Mouse (Mus musculus) megakaryocyte, embryonic 14.5 days (primary cell): ENCODE measurements around the gene Apol9a.
"Not testable (repeated sequence)": the region's sequence is repeated elsewhere in the genome, so short reads cannot be mapped to it uniquely, and the experiment has no call there.

Experiments used
- FLI1 ChIP-seq: IDR thresholded peaks from 2 replicates; pipeline ENCODE4 v1.6.1; 2012; ENCODE audit warnings: low read length, inconsistent platforms, mixed read lengths
- GATA1 ChIP-seq: IDR thresholded peaks from 3 replicates; pipeline ENCODE4 v1.6.1; 2012; ENCODE audit warnings: mixed read lengths, low read length, inconsistent platforms, borderline replicate concordance

- TF ChIP-seq GATA1, FLI1: not testable (repeated sequence)
These were observed 34.7 kb upstream of the Apol9a start for GRCm38 (mm10) chr15:77445668-77446067.
